In genomic region chr16:95886131-95886530, GRCm38 (mm10) we compare ENCODE assay signal across 20 mouse cellular contexts.
DNase-seq lines count a peak whose midpoint lies in the region; ATAC-seq and TF ChIP-seq lines count a peak whose summit lies in the region.
"Had no signal": no experiment of that assay in that cellular context is flagged by ENCODE, and none has a peak within 500 bp of the region (broad histone marks: within the 10 kb centered on the region; RNA-seq: fewer than 3 reads in every experiment).

No protein-coding gene starts in this region.

- intact Hi-C loops in heart, adult 2 months (cut with DNase I): no loop called here
- intact Hi-C loops in heart, postnatal 10 days (cut with DNase I): no loop called here

- peak; percentile 75 for ATAC-seq in megakaryocyte, adult 5-6 weeks (ENCODE audit: poor library complexity, severe bottlenecking)
- ATAC-seq: forebrain, embryonic 16.5 days had no signal

- H3K9ac ChIP-seq in heart, adult 2 months (ENCODE audit: low read depth, low read length): no peak overlapping the region
- H3K9ac ChIP-seq: heart, embryonic 15.5 days; hindbrain, embryonic 15.5 days had no signal

- TF ChIP-seq POLR2A in heart, adult 2 months (IDR thresholded peaks at IDR 0.05; ENCODE audit: insufficient read depth, low read depth, low read length): no peak

- H3K27me3 ChIP-seq in heart, adult 2 months (ENCODE audit: control insufficient read depth, insufficient read depth, low read length): no peaks in the 10 kb centered on the region
- H3K27me3 ChIP-seq: heart, embryonic 15.5 days; hindbrain, embryonic 15.5 days had no signal

- no peak for TF ChIP-seq EP300 in heart, adult 2 months (IDR thresholded peaks at IDR 0.05; ENCODE audit: insufficient read depth, low read depth, low read length)

- peaks cover under 1% of the 10 kb centered on the region for H3K36me3 ChIP-seq in heart, adult 2 months (ENCODE audit: control insufficient read depth, insufficient read depth, low read length)
- H3K36me3 ChIP-seq: embryonic facial prominence, embryonic 10.5 days; forebrain, embryonic 10.5 days; heart, embryonic 15.5 days; hindbrain, embryonic 15.5 days had no signal

- no peak overlapping the region for H3K4me3 ChIP-seq in heart, adult 2 months
- H3K4me3 ChIP-seq: embryonic facial prominence, embryonic 10.5 days; erythroblast, embryonic 14.5 days; forebrain, embryonic 10.5 days; heart, embryonic 15.5 days; hindbrain, embryonic 15.5 days had no signal

- no peaks in the 10 kb centered on the region for H3K79me2 ChIP-seq in heart, adult 2 months (replicated peaks; ENCODE audit: control insufficient read depth, insufficient read depth, low read length)

- H3K4me1 ChIP-seq in heart, adult 2 months (ENCODE audit: control insufficient read depth, insufficient read depth, low read length): peaks cover 5% of the 10 kb centered on the region
- H3K4me1 ChIP-seq: embryonic facial prominence, embryonic 10.5 days; forebrain, embryonic 10.5 days; heart, embryonic 15.5 days; hindbrain, embryonic 15.5 days had no signal

- peak; percentile 0 to 3 for DNase-seq in heart, adult 2 months
- DNase-seq in heart, postnatal 10 days: no peak
- peak; percentile 41 to 42 for DNase-seq in thymus, postnatal 10 days (ENCODE audit: low spot score in 2 of 2)
- DNase-seq in thymus, postnatal 4 days: peak; percentile 38
- no peak for DNase-seq in adrenal gland, adult 8-10 months
- DNase-seq in kidney, postnatal 4 days: no peak
- DNase-seq: adrenal gland, adult 2 months; adrenal gland, postnatal 36 days; cerebellum, adult 2 months; cerebellum, postnatal 10 days; gastrocnemius, postnatal 14 days; heart, adult 18-20 months; heart, postnatal 36 days had no signal

- WGBS in heart, adult 2 months: 81% methylated on average over 1 of the region's 1 CpGs

- no peak for TF ChIP-seq CTCF in heart, adult 2 months (IDR thresholded peaks at IDR 0.05)

- no peak overlapping the region for H3K27ac ChIP-seq in heart, adult 2 months
- H3K27ac ChIP-seq: embryonic facial prominence, embryonic 10.5 days; forebrain, embryonic 10.5 days; heart, embryonic 15.5 days; hindbrain, embryonic 15.5 days had no signal

Comparison
In these comparisons a context has a peak if more than half of its experiments do, and no peak if none do; other contexts are left out.
1. DNase-seq: peak in heart, adult 2 months (2 of 2), thymus, postnatal 10 days (2 of 2) and thymus, postnatal 4 days (single experiment); none in heart, postnatal 10 days (0 of 2), adrenal gland, adult 8-10 months (single experiment) and kidney, postnatal 4 days (0 of 2).